Mouse (Mus musculus): ENCODE measurements around the gene Spata1. TPM values are rescaled to one million over a fixed set of nuclear protein-coding genes. Genes with fewer than 3 reads are reported as not detected.

Gene Spata1
- polyA plus RNA-seq (2012; rRNA removed), result 0.79 and 0.89 TPM in 2 replicates

- Histone ChIP-seq H3K4me1 (ENCODE audit: control insufficient read depth, insufficient read depth, low read length) (peaks cover 14% of the 10 kb centered on the region; the same call in 1 of the 2 replicates), H3K36me3 (ENCODE audit: control insufficient read depth, insufficient read depth, low read length) (peaks cover 2% of the 10 kb centered on the region; the same call in 1 of the 2 replicates), H3K27ac (ENCODE audit: insufficient read depth, low read depth, low read length) (peak within 1 kb of the TSS; percentile 89), H3K4me3 (ENCODE audit: insufficient read depth, low read depth, low read length) (peak within 1 kb of the TSS; percentile 95), H3K27me3 (replicated peaks; ENCODE audit: control insufficient read depth, insufficient read depth, low read length) (no peaks in the 10 kb centered on the region)
- under 1% methylated on average over 69 of the region's 88 CpGs for WGBS
- TF ChIP-seq CTCF (conservative IDR thresholded peaks at IDR 0.05; ENCODE audit: insufficient read depth, insufficient read length, low read depth, low read length) (no peak), POLR2A (IDR thresholded peaks at IDR 0.05; ENCODE audit: low read depth, low read length) (no peak)
- peak; percentile 94 for DNase-seq
These were observed at the start of gene Spata1, which contains the start of gene Gng5 for GRCm38 (mm10) chr3:146499431-146500002. Gene Spata1, minus strand, starts transcription at chr3:146499753. Gene Gng5, plus strand, starts transcription at chr3:146499807.

- WGBS, result 30% methylated on average over 1 of the region's 1 CpGs
- H3K27ac ChIP-seq (ENCODE audit: insufficient read depth, low read depth, low read length), result no peak overlapping the region
- no peaks in the 10 kb centered on the region for H3K36me3 ChIP-seq (ENCODE audit: control insufficient read depth, insufficient read depth, low read length)
- no peaks in the 10 kb centered on the region for H3K27me3 ChIP-seq (replicated peaks; ENCODE audit: control insufficient read depth, insufficient read depth, low read length)
- H3K4me3 ChIP-seq (ENCODE audit: insufficient read depth, low read depth, low read length), result no peak overlapping the region
- DNase-seq, result no peak
- TF ChIP-seq CTCF (conservative IDR thresholded peaks at IDR 0.05; ENCODE audit: insufficient read depth, insufficient read length, low read depth, low read length) (no peak), POLR2A (IDR thresholded peaks at IDR 0.05; ENCODE audit: low read depth, low read length) (no peak)
- no peaks in the 10 kb centered on the region; the same call in 1 of the 2 replicates for H3K4me1 ChIP-seq (ENCODE audit: control insufficient read depth, insufficient read depth, low read length)
These were observed 44.1 kb upstream of the Spata1 start for GRCm38 (mm10) chr3:146543632-146544031.

GRCm38 (mm10) chr3:146540521-146541273 lies 41.1 kb upstream of the Spata1 start:
- Histone ChIP-seq H3K27ac (ENCODE audit: insufficient read depth, low read depth, low read length) (no peak overlapping the region), H3K36me3 (ENCODE audit: control insufficient read depth, insufficient read depth, low read length) (no peaks in the 10 kb centered on the region), H3K4me1 (ENCODE audit: control insufficient read depth, insufficient read depth, low read length) (no peaks in the 10 kb centered on the region; the same call in 1 of the 2 replicates), H3K27me3 (replicated peaks; ENCODE audit: control insufficient read depth, insufficient read depth, low read length) (no peaks in the 10 kb centered on the region), H3K4me3 (ENCODE audit: insufficient read depth, low read depth, low read length) (no peak overlapping the region)
- WGBS, result 22% methylated on average over 4 of the region's 4 CpGs
- no peak for TF ChIP-seq CTCF (conservative IDR thresholded peaks at IDR 0.05; ENCODE audit: insufficient read depth, insufficient read length, low read depth, low read length)
- no peak for TF ChIP-seq POLR2A (IDR thresholded peaks at IDR 0.05; ENCODE audit: low read depth, low read length)
- peak; percentile 75 for DNase-seq

- no peaks in the 10 kb centered on the region for H3K27me3 ChIP-seq (replicated peaks; ENCODE audit: control insufficient read depth, insufficient read depth, low read length)
- H3K36me3 ChIP-seq (ENCODE audit: control insufficient read depth, insufficient read depth, low read length), result no peaks in the 10 kb centered on the region
- no peak for DNase-seq
- no peak overlapping the region for H3K4me3 ChIP-seq (ENCODE audit: insufficient read depth, low read depth, low read length)
- TF ChIP-seq CTCF (conservative IDR thresholded peaks at IDR 0.05; ENCODE audit: insufficient read depth, insufficient read length, low read depth, low read length) (no peak), POLR2A (IDR thresholded peaks at IDR 0.05; ENCODE audit: low read depth, low read length) (no peak)
- no peaks in the 10 kb centered on the region for H3K4me1 ChIP-seq (ENCODE audit: control insufficient read depth, insufficient read depth, low read length)
- 68% methylated on average over 6 of the region's 6 CpGs for WGBS
- no peak overlapping the region for H3K27ac ChIP-seq (ENCODE audit: insufficient read depth, low read depth, low read length)
These were observed 35.4 kb upstream of the Spata1 start for GRCm38 (mm10) chr3:146534986-146535385.

GRCm38 (mm10) chr3:146528335-146528734 lies 28.8 kb upstream of the Spata1 start:
- no peak for DNase-seq
- no peak overlapping the region for H3K27ac ChIP-seq (ENCODE audit: insufficient read depth, low read depth, low read length)
- H3K27me3 ChIP-seq (replicated peaks; ENCODE audit: control insufficient read depth, insufficient read depth, low read length), result no peaks in the 10 kb centered on the region
- H3K4me3 ChIP-seq (ENCODE audit: insufficient read depth, low read depth, low read length), result no peak overlapping the region
- no peak for TF ChIP-seq CTCF (conservative IDR thresholded peaks at IDR 0.05; ENCODE audit: insufficient read depth, insufficient read length, low read depth, low read length)
- no peak for TF ChIP-seq POLR2A (IDR thresholded peaks at IDR 0.05; ENCODE audit: low read depth, low read length)
- H3K36me3 ChIP-seq (ENCODE audit: control insufficient read depth, insufficient read depth, low read length), result no peaks in the 10 kb centered on the region
- 58% methylated on average over 2 of the region's 2 CpGs for WGBS
- H3K4me1 ChIP-seq (ENCODE audit: control insufficient read depth, insufficient read depth, low read length), result no peaks in the 10 kb centered on the region

- DNase-seq, result no peak
- TF ChIP-seq CTCF (conservative IDR thresholded peaks at IDR 0.05; ENCODE audit: insufficient read depth, insufficient read length, low read depth, low read length) (no peak), POLR2A (IDR thresholded peaks at IDR 0.05; ENCODE audit: low read depth, low read length) (no peak)
These were observed 22.1 kb upstream of the Spata1 start for GRCm38 (mm10) chr3:146521652-146522020.

More at GRCm38 (mm10) chr3:146521652-146522020, 22.1 kb upstream of the Spata1 start:
- Histone ChIP-seq H3K4me1 (ENCODE audit: control insufficient read depth, insufficient read depth, low read length) (no peaks in the 10 kb centered on the region; the same call in 1 of the 2 replicates), H3K4me3 (ENCODE audit: insufficient read depth, low read depth, low read length) (peak overlapping the region; percentile 88), H3K27me3 (replicated peaks; ENCODE audit: control insufficient read depth, insufficient read depth, low read length) (no peaks in the 10 kb centered on the region), H3K27ac (ENCODE audit: insufficient read depth, low read depth, low read length) (peak overlapping the region; percentile 79; the same call in 1 of the 2 replicates), H3K36me3 (ENCODE audit: control insufficient read depth, insufficient read depth, low read length) (no peaks in the 10 kb centered on the region; the same call in 1 of the 2 replicates)
- 11% methylated on average over 8 of the region's 8 CpGs for WGBS

All from kidney, adult 2 months (tissue).